9 mouse cellular contexts compared by ENCODE assay signal in genomic region chr11:20916473-20916911, GRCm38 (mm10).
DNase-seq lines count a peak whose midpoint lies in the region; ATAC-seq and TF ChIP-seq lines count a peak whose summit lies in the region.
"Had no signal": no experiment of that assay in that cellular context is flagged by ENCODE, and none has a peak within 500 bp of the region (broad histone marks: within the 10 kb centered on the region; RNA-seq: fewer than 3 reads in every experiment).

No protein-coding gene starts in this region.

- H3K27me3 ChIP-seq in MEL (ENCODE audit: control insufficient read depth in 1 of 2, insufficient read depth in 2 of 2, low read length in 2 of 2), result no peaks in the 10 kb centered on the region
- H3K27me3 ChIP-seq in heart, embryonic 14.5 days (ENCODE audit: control insufficient read depth, insufficient read depth, low read length), result no peaks in the 10 kb centered on the region
- H3K27me3 ChIP-seq: midbrain, embryonic 12.5 days had no signal

- peak; percentile 82 to 90 for TF ChIP-seq EP300 in MEL (IDR thresholded peaks at IDR 0.05; ENCODE audit: low read depth in 1 of 2, low read length in 2 of 2)

- peak overlapping the region; percentile 6; the same call in 1 of the 2 replicates for H3K9ac ChIP-seq in MEL (ENCODE audit: control insufficient read depth, low read depth, low read length, poor library complexity, severe bottlenecking)
- H3K9ac ChIP-seq in heart, embryonic 14.5 days (ENCODE audit: low read length), result no peak overlapping the region
- H3K9ac ChIP-seq: midbrain, embryonic 12.5 days had no signal

- H3K79me2 ChIP-seq in MEL (ENCODE audit: control insufficient read depth, insufficient read depth, low read length, poor library complexity), result no peaks in the 10 kb centered on the region

- no peaks in the 10 kb centered on the region for H3K9me3 ChIP-seq in MEL (replicated peaks; ENCODE audit: insufficient read depth, low read length)
- no peaks in the 10 kb centered on the region for H3K9me3 ChIP-seq in heart, embryonic 14.5 days (ENCODE audit: control insufficient read depth, low read length)
- H3K9me3 ChIP-seq: midbrain, embryonic 12.5 days had no signal

- H3K4me3 ChIP-seq in MEL (ENCODE audit: control insufficient read depth in 1 of 2, insufficient read depth in 1 of 2, low read depth in 2 of 2, low read length in 2 of 2), result peak overlapping the region; percentile 15 to 29
- H3K4me3 ChIP-seq in heart, embryonic 14.5 days (ENCODE audit: control insufficient read depth in 1 of 2, insufficient read depth in 1 of 2, low read depth in 1 of 2, low read length in 2 of 2), result no peak overlapping the region
- H3K4me3 ChIP-seq: midbrain, embryonic 12.5 days had no signal

- H3K36me3 ChIP-seq in MEL (ENCODE audit: control insufficient read depth in 1 of 2, insufficient read depth in 2 of 2, low read length in 2 of 2), result peaks cover 0 to 18% of the 10 kb centered on the region in 2 experiments; a peak in 2 of 4 replicates
- H3K36me3 ChIP-seq in heart, embryonic 14.5 days (ENCODE audit: control insufficient read depth, insufficient read depth, low read length), result no peaks in the 10 kb centered on the region
- H3K36me3 ChIP-seq: midbrain, embryonic 12.5 days had no signal

- DNase-seq in cerebellum, postnatal 10 days, result peak; percentile 49
- DNase-seq in cerebellum, adult 18-20 months, result no peak
- DNase-seq in MEL (ENCODE audit: low read depth, low spot score), result peak; percentile 82
- DNase-seq in liver, result peak; percentile 89
- DNase-seq in spleen, postnatal 10 days (ENCODE audit: low spot score in 2 of 2), result peak; percentile 71 to 79
- no peak for DNase-seq in right cerebral cortex, postnatal 4 days
- DNase-seq in testis, postnatal 14 days (ENCODE audit: low spot score), result no peak

- 15% methylated on average over 6 of the region's 6 CpGs for WGBS in heart, embryonic 14.5 days

- peaks cover 4 to 22% of the 10 kb centered on the region in 2 experiments for H3K4me1 ChIP-seq in MEL (ENCODE audit: control insufficient read depth in 1 of 2, insufficient read depth in 2 of 2, low read length in 2 of 2)
- H3K4me1 ChIP-seq in heart, embryonic 14.5 days (ENCODE audit: control insufficient read depth in 2 of 2, insufficient read depth in 2 of 2, low read length in 2 of 2), result peaks cover 17 to 21% of the 10 kb centered on the region in 2 experiments

- no peak for TF ChIP-seq POLR2A in MEL (IDR thresholded peaks at IDR 0.05; ENCODE audit: control insufficient read depth in 1 of 2, insufficient read depth in 1 of 2, low read depth in 1 of 2, low read length in 2 of 2, poor library complexity in 1 of 2)

- no peak overlapping the region for H3K27ac ChIP-seq in MEL (ENCODE audit: control insufficient read depth, low read depth, low read length)
- peak overlapping the region; percentile 9 to 80; a peak in 2 of 4 replicates for H3K27ac ChIP-seq in heart, embryonic 14.5 days (replicated peaks in 1 of 2; ENCODE audit: control insufficient read depth in 1 of 2, insufficient read depth in 1 of 2, low read depth in 2 of 2, low read length in 2 of 2)
- H3K27ac ChIP-seq: midbrain, embryonic 12.5 days had no signal

- no peak overlapping the region for H3K4me2 ChIP-seq in heart, embryonic 14.5 days (ENCODE audit: low read length)
- H3K4me2 ChIP-seq: midbrain, embryonic 12.5 days had no signal

- TF ChIP-seq CTCF in MEL (IDR thresholded peaks at IDR 0.05 in 2 of 3, conservative IDR thresholded peaks at IDR 0.05 in 1 of 3; ENCODE audit: control insufficient read depth in 1 of 3, insufficient read depth in 1 of 3, low read depth in 2 of 3, low read length in 3 of 3, poor library complexity in 1 of 3, severe bottlenecking in 1 of 3), result no peak

- TF ChIP-seq RAD21 in MEL (IDR thresholded peaks at IDR 0.05; ENCODE audit: low read depth, low read length), result no peak

- no peak for ATAC-seq in heart, embryonic 14.5 days (ENCODE audit: insufficient number of reproducible peaks, insufficient read depth, low FRiP score, low read depth)

TF ChIP-seq in MEL, 35 proteins besides CTCF, POLR2A, EP300 and RAD21:
- TF ChIP-seq RCOR1 (IDR thresholded peaks at IDR 0.05; ENCODE audit: low read depth, low read length) (0 out of 2 replicates have a peak, but pooled peaks have one; percentile 56), TAL1 (IDR thresholded peaks at IDR 0.05; ENCODE audit: low read length) (peak; percentile 55), MAFK (IDR thresholded peaks at IDR 0.05; ENCODE audit: borderline replicate concordance, low read depth, low read length) (peak; percentile 61; the same call in 1 of the 2 replicates), BHLHE40 (IDR thresholded peaks at IDR 0.05; ENCODE audit: borderline replicate concordance, low read depth, low read length) (0 out of 2 replicates have a peak, but pooled peaks have one; percentile 18), GATA1 (IDR thresholded peaks at IDR 0.05; ENCODE audit: low read depth, low read length) (peak; percentile 84), CHD2 (IDR thresholded peaks at IDR 0.05; ENCODE audit: low read length) (no peak), MAZ (IDR thresholded peaks at IDR 0.05; ENCODE audit: low read depth, low read length) (no peak), SIN3A (IDR thresholded peaks at IDR 0.05; ENCODE audit: low read length) (no peak), HCFC1 (IDR thresholded peaks at IDR 0.05; ENCODE audit: low read depth, low read length) (0 out of 2 replicates have a peak, but pooled peaks have one; percentile 5), USF2 (IDR thresholded peaks at IDR 0.05; ENCODE audit: borderline replicate concordance in 1 of 2, insufficient read depth in 1 of 2, low read depth in 1 of 2, low read length in 2 of 2) (no peak), TBP (IDR thresholded peaks at IDR 0.05; ENCODE audit: low read depth, low read length) (no peak), MAX (IDR thresholded peaks at IDR 0.05; ENCODE audit: low read length) (peak; percentile 47; the same call in 1 of the 2 replicates), TCF12 (IDR thresholded peaks at IDR 0.05; ENCODE audit: low read depth, low read length) (peak; percentile 66; the same call in 1 of the 2 replicates)

Comparison
In these comparisons a context has a peak if more than half of its experiments do, and no peak if none do; other contexts are left out.
1. DNase-seq: peak in cerebellum, postnatal 10 days (2 of 2), MEL (single experiment), liver (single experiment) and spleen, postnatal 10 days (2 of 2); none in cerebellum, adult 18-20 months (0 of 2), right cerebral cortex, postnatal 4 days (single experiment) and testis, postnatal 14 days (single experiment).
2. H3K4me3 ChIP-seq: peak in MEL (2 of 2); none in heart, embryonic 14.5 days (0 of 2).